Mouse (Mus musculus) myocyte (in vitro differentiated cells): ENCODE measurements around the gene Ccdc155. TPM values are rescaled to one million over a fixed set of nuclear protein-coding genes. Genes with fewer than 3 reads are reported as not detected.

Experiments used
- H3K27me3 ChIP-seq: one replicate; pipeline ENCODE4 v1.6.1; 2011; ENCODE audit not compliant: control insufficient read depth, insufficient read depth, insufficient read length
- H3K36me3 ChIP-seq: one replicate; pipeline ENCODE4 v1.6.1; 2011; ENCODE audit not compliant: control insufficient read depth, insufficient read depth
- H3K4me2 ChIP-seq: one replicate; pipeline ENCODE4 v1.6.1; 2011; ENCODE audit warnings: low read depth, control low read depth
- H3K4me3 ChIP-seq: one replicate; pipeline ENCODE4 v1.5.1; 2011; ENCODE audit warnings: mild to moderate bottlenecking, control low read depth, moderate library complexity
- H3K79me2 ChIP-seq: one replicate; pipeline ENCODE4 v1.6.1; 2011; ENCODE audit not compliant: control insufficient read depth, insufficient read depth
- H3ac ChIP-seq: one replicate; pipeline ENCODE4 v1.6.1; 2011; ENCODE audit not compliant: control insufficient read depth, insufficient read length
- CEBPB ChIP-seq: IDR thresholded peaks from 2 replicates; pipeline ENCODE4 v1.6.1; 2011; ENCODE audit warnings: mild to moderate bottlenecking, moderate library complexity; ENCODE audit not compliant: poor library complexity, insufficient read depth, severe bottlenecking
- E2F4 ChIP-seq: IDR thresholded peaks from one replicate; pipeline ENCODE4 v1.6.1; 2011; ENCODE audit warnings: mild to moderate bottlenecking, control low read depth, moderate library complexity; ENCODE audit not compliant: insufficient read depth
- MAX ChIP-seq: IDR thresholded peaks from one replicate; pipeline ENCODE4 v1.6.1; 2011; ENCODE audit warnings: low read depth, mild to moderate bottlenecking, control low read depth
- MYOD1 ChIP-seq, 3 experiments: IDR thresholded peaks; one replicate each; pipeline ENCODE4 v1.6.1; 2011; ENCODE audit warnings: control low read depth in 2 of 3, low read depth in 2 of 3, mild to moderate bottlenecking in 2 of 3, moderate library complexity in 1 of 3; ENCODE audit not compliant: insufficient read length in 2 of 3, control insufficient read depth in 1 of 3
- MYOG ChIP-seq, 3 experiments: IDR thresholded peaks; one replicate each; pipeline ENCODE4 v1.6.1; 2011; ENCODE audit warnings: control low read depth in 2 of 3, low read depth in 2 of 3, mild to moderate bottlenecking in 2 of 3; ENCODE audit not compliant: insufficient read length in 2 of 3, control insufficient read depth in 1 of 3, insufficient read depth in 1 of 3
- POLR2A ChIP-seq: IDR thresholded peaks from one replicate; pipeline ENCODE4 v1.6.1; 2011; ENCODE audit warnings: low read depth, mild to moderate bottlenecking, control low read depth, moderate library complexity; ENCODE audit not compliant: insufficient read length
- POLR2AphosphoS2 ChIP-seq: IDR thresholded peaks from one replicate; pipeline ENCODE4 v1.6.1; 2011; ENCODE audit warnings: low read depth, control low read depth; ENCODE audit not compliant: insufficient read length
- REST ChIP-seq: IDR thresholded peaks from one replicate; pipeline ENCODE4 v1.6.1; 2011; ENCODE audit warnings: mild to moderate bottlenecking, control low read depth, moderate library complexity; ENCODE audit not compliant: insufficient read depth, insufficient read length
- SRF ChIP-seq: IDR thresholded peaks from one replicate; pipeline ENCODE4 v1.6.1; 2011; ENCODE audit warnings: low read depth; ENCODE audit not compliant: control insufficient read depth, insufficient read length
- TCF12 ChIP-seq: IDR thresholded peaks from one replicate; pipeline ENCODE4 v1.6.1; 2011; ENCODE audit warnings: mild to moderate bottlenecking, control low read depth; ENCODE audit not compliant: poor library complexity, insufficient read depth, severe bottlenecking
- TCF3 ChIP-seq: IDR thresholded peaks from one replicate; pipeline ENCODE4 v1.6.1; 2011; ENCODE audit warnings: low read depth, control low read depth; ENCODE audit not compliant: insufficient read length
- USF1 ChIP-seq: IDR thresholded peaks from one replicate; pipeline ENCODE4 v1.6.1; 2011; ENCODE audit warnings: low read depth, mild to moderate bottlenecking, control low read depth, moderate library complexity
- polyA plus RNA-seq: library from polyadenylated mRNA; unstranded; fragments of >200 nt; fragmentation: generic; extraction: Trizol; gene quantifications from one replicate; pipeline ENCODE4 v1.2.1, GENCODE M21; 2012; ENCODE audit warnings: missing spikeins

Ccdc155 gene
- polyA plus RNA-seq, 1 experiment: 2.2 TPM

GRCm38 (mm10) chr7:45234333-45234841 lies 29.7 kb upstream of the Ccdc155 start:
- Histone ChIP-seq H3K4me2 (no peak overlapping the region), H3K4me3 (no peak overlapping the region), H3K79me2 (no peaks in the 10 kb centered on the region), H3ac (no peak overlapping the region), H3K36me3 (peaks cover 6% of the 10 kb centered on the region), H3K27me3 (no peaks in the 10 kb centered on the region)
- TF ChIP-seq REST: no peak

GRCm38 (mm10) chr7:45233580-45234332 lies 29.1 kb upstream of the Ccdc155 start:
- Histone ChIP-seq H3K4me3 (no peak overlapping the region), H3K36me3 (peaks cover 7% of the 10 kb centered on the region), H3K4me2 (no peak overlapping the region), H3K27me3 (no peaks in the 10 kb centered on the region), H3ac (no peak overlapping the region), H3K79me2 (no peaks in the 10 kb centered on the region)
- no peak for TF ChIP-seq REST
- no peak for TF ChIP-seq TCF3
- no peak for TF ChIP-seq E2F4
- TF ChIP-seq MYOD1 (IDR thresholded peaks at IDR 0.05; ENCODE audit: control insufficient read depth in 1 of 3, insufficient read length in 2 of 3, low read depth in 2 of 3): peak in 1 of 3 experiments; percentile 5
- no peak for TF ChIP-seq TCF12
- no peak for TF ChIP-seq CEBPB
- no peak for TF ChIP-seq USF1
- TF ChIP-seq MYOG (IDR thresholded peaks at IDR 0.05; ENCODE audit: control insufficient read depth in 1 of 3, insufficient read depth in 1 of 3, insufficient read length in 2 of 3, low read depth in 2 of 3): peak in 1 of 3 experiments; percentile 3
- no peak for TF ChIP-seq SRF
- no peak for TF ChIP-seq POLR2AphosphoS2
- no peak for TF ChIP-seq POLR2A
- no peak for TF ChIP-seq MAX

- H3K36me3 ChIP-seq: peaks cover 13% of the 10 kb centered on the region
- H3K79me2 ChIP-seq: no peaks in the 10 kb centered on the region
Measured at GRCm38 (mm10) chr7:45232716-45233465, 28.2 kb upstream of the Ccdc155 start.

GRCm38 (mm10) chr7:45231941-45232340 lies 27.2 kb upstream of the Ccdc155 start:
- no peaks in the 10 kb centered on the region for H3K79me2 ChIP-seq
- no peak overlapping the region for H3K4me2 ChIP-seq
- peaks cover 14% of the 10 kb centered on the region for H3K36me3 ChIP-seq
- H3K27me3 ChIP-seq: no peaks in the 10 kb centered on the region
- no peak overlapping the region for H3ac ChIP-seq
- TF ChIP-seq USF1: no peak
- no peak for TF ChIP-seq POLR2A
- TF ChIP-seq TCF3: no peak
- no peak overlapping the region for H3K4me3 ChIP-seq

More at GRCm38 (mm10) chr7:45232716-45233465, 28.2 kb upstream of the Ccdc155 start:
- Histone ChIP-seq H3ac (no peak overlapping the region), H3K27me3 (no peaks in the 10 kb centered on the region), H3K4me2 (no peak overlapping the region), H3K4me3 (no peak overlapping the region)
- TF ChIP-seq MAX (no peak), E2F4 (no peak)

- Histone ChIP-seq H3K36me3 (peaks cover 14% of the 10 kb centered on the region), H3K27me3 (no peaks in the 10 kb centered on the region), H3K4me3 (no peak overlapping the region), H3K79me2 (no peaks in the 10 kb centered on the region), H3K4me2 (no peak overlapping the region), H3ac (no peak overlapping the region)
- no peak for TF ChIP-seq REST
- TF ChIP-seq SRF: no peak
- TF ChIP-seq TCF3: no peak
- TF ChIP-seq MYOD1 (IDR thresholded peaks at IDR 0.05; ENCODE audit: control insufficient read depth in 1 of 3, insufficient read length in 2 of 3, low read depth in 2 of 3): no peak
- no peak for TF ChIP-seq MYOG (IDR thresholded peaks at IDR 0.05; ENCODE audit: control insufficient read depth in 1 of 3, insufficient read depth in 1 of 3, insufficient read length in 2 of 3, low read depth in 2 of 3)
- no peak for TF ChIP-seq POLR2AphosphoS2
- no peak for TF ChIP-seq E2F4
- TF ChIP-seq USF1: no peak
- TF ChIP-seq MAX: no peak
- TF ChIP-seq POLR2A: no peak
- TF ChIP-seq TCF12: no peak
- no peak for TF ChIP-seq CEBPB
Measured at GRCm38 (mm10) chr7:45231192-45231591, 26.5 kb upstream of the Ccdc155 start.
